Mouse (Mus musculus): ENCODE results near the gene Crb2.

The Crb2 gene

GRCm38 (mm10) chr2:37766027-37766761 is 9.9 kb upstream of the Crb2 start:
- DNase-seq (ENCODE audit: low spot score in 2 of 2) = no peak

- DNase-seq (ENCODE audit: low spot score in 2 of 2) = peak; percentile 26 to 32
Observed at GRCm38 (mm10) chr2:37767080-37767547, 8.9 kb upstream of the Crb2 start.

GRCm38 (mm10) chr2:37767739-37768138 is 8.3 kb upstream of the Crb2 start:
- DNase-seq (ENCODE audit: low spot score in 2 of 2) = no peak

- DNase-seq (ENCODE audit: low spot score in 2 of 2) = no peak
Observed at GRCm38 (mm10) chr2:37768903-37769302, 7.1 kb upstream of the Crb2 start.

GRCm38 (mm10) chr2:37769793-37770192 is 6.3 kb upstream of the Crb2 start:
- no peak for DNase-seq (ENCODE audit: low spot score in 2 of 2)

GRCm38 (mm10) chr2:37771618-37772285 is 4.3 kb upstream of the Crb2 start:
- DNase-seq (ENCODE audit: low spot score in 2 of 2) = peak; percentile 68 to 81

- no peak for DNase-seq (ENCODE audit: low spot score in 2 of 2)
Observed at GRCm38 (mm10) chr2:37774571-37774970, 1.5 kb upstream of the Crb2 start.

GRCm38 (mm10) chr2:37776611-37777411 is 762 bp downstream of the Crb2 start:
- no peak for DNase-seq (ENCODE audit: low spot score in 2 of 2)

GRCm38 (mm10) chr2:37777958-37778720 is 2.1 kb downstream of the Crb2 start:
- no peak for DNase-seq (ENCODE audit: low spot score in 2 of 2)

GRCm38 (mm10) chr2:37780270-37780929 is 4.4 kb downstream of the Crb2 start:
- peak; percentile 32 to 44 for DNase-seq (ENCODE audit: low spot score in 2 of 2)

- no peak for DNase-seq (ENCODE audit: low spot score in 2 of 2)
Observed at GRCm38 (mm10) chr2:37781421-37781820, 5.4 kb downstream of the Crb2 start.

- no peak for DNase-seq (ENCODE audit: low spot score in 2 of 2)
Observed at GRCm38 (mm10) chr2:37782002-37782401, 6.0 kb downstream of the Crb2 start.

- no peak for DNase-seq (ENCODE audit: low spot score in 2 of 2)
Observed at GRCm38 (mm10) chr2:37784473-37784872, 8.4 kb downstream of the Crb2 start.

GRCm38 (mm10) chr2:37786461-37786860 is 10.4 kb downstream of the Crb2 start:
- no peak for DNase-seq (ENCODE audit: low spot score in 2 of 2)

- DNase-seq (ENCODE audit: low spot score in 2 of 2) = no peak
Observed at GRCm38 (mm10) chr2:37788176-37788962, 12.3 kb downstream of the Crb2 start.

GRCm38 (mm10) chr2:37789029-37789428 is 13.0 kb downstream of the Crb2 start:
- DNase-seq (ENCODE audit: low spot score in 2 of 2) = no peak

GRCm38 (mm10) chr2:37789995-37790394 is 13.9 kb downstream of the Crb2 start:
- no peak for DNase-seq (ENCODE audit: low spot score in 2 of 2)

GRCm38 (mm10) chr2:37790738-37791137 is 14.7 kb downstream of the Crb2 start:
- DNase-seq (ENCODE audit: low spot score in 2 of 2) = no peak

GRCm38 (mm10) chr2:37791340-37791739 is 15.3 kb downstream of the Crb2 start:
- no peak for DNase-seq (ENCODE audit: low spot score in 2 of 2)

- DNase-seq (ENCODE audit: low spot score in 2 of 2) = no peak
Observed at GRCm38 (mm10) chr2:37796021-37796420, 20.0 kb downstream of the Crb2 start.

All from heart, adult 9 months (tissue).